Mouse (Mus musculus) erythroblast, embryonic 14.5 days (primary cell): Measurements from ENCODE around the gene Cars2.

Experiments used
- GATA1 ChIP-seq: IDR thresholded peaks from 2 replicates; pipeline ENCODE4 v1.6.1; 2012; ENCODE audit warnings: low read length, inconsistent platforms, mixed read lengths
- TAL1 ChIP-seq: IDR thresholded peaks from 3 replicates; pipeline ENCODE4 v1.6.1; 2012; ENCODE audit warnings: low read length, inconsistent platforms, mixed read lengths

DNA sequence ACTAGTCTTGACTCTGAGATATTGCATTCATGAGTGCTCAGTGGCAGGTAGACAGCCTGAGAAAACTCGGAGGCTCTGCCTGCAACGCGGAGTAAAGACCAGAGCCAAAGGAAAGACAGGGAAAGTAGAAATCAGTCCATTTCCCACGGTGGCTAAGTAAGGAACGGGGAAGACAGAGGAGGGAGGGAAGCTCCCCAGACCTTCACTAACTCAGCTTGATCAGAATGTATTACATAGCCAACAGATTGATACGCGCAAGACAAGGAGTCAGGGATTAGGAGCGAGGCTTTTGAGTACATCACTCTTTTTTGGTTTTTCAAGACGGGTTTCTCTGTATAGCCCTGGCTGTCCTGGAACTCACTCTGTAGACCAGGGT is 73.4 kb downstream of the Cars2 start:
- TF ChIP-seq TAL1 (no peak), GATA1 (no peak)
